Mouse (Mus musculus) small intestine, adult 2 months (tissue): ENCODE results near the gene Rpl3l.

Source experiments
- CTCF ChIP-seq: fragments of 200-500 bp; IDR thresholded peaks from 2 replicates; pipeline ENCODE4 v1.5.1; 2012; ENCODE audit warnings: low read depth, mild to moderate bottlenecking, control low read depth, inconsistent platforms, low read length, moderate library complexity, mixed read lengths; ENCODE audit not compliant: insufficient replicate concordance, insufficient read length; ENCODE audit errors: extremely low read depth
- POLR2A ChIP-seq: fragments of 200-500 bp; IDR thresholded peaks from 2 replicates; pipeline ENCODE4 v1.6.1; 2012; ENCODE audit warnings: low read depth, mild to moderate bottlenecking, control low read depth, inconsistent platforms, low read length, moderate library complexity

DNA sequence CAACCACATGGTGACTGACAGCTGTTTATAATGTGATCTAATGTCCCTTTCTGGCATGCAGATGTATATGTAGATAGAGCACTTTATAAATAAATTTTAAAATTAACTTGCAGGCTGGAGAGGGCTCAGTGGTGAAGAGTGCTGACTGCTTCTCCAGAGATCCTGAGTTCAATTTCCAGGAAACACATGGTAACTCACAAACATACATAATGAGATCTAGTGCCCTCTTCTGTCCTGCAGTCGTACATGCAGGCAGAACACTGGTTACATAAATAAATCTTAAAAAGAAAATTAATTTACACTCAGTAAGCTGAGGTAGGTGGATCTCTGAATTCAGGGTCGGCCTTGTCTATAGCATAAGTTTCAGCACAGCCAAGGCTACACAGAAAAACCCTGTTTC is 19.0 kb upstream of the Rpl3l start:
- no peak for TF ChIP-seq CTCF
- no peak for TF ChIP-seq POLR2A
